Mouse (Mus musculus): ENCODE results near the gene Tnnt2. TPM values are rescaled to one million over a fixed set of nuclear protein-coding genes. Genes with fewer than 3 reads are reported as not detected.

Tnnt2 gene
- total RNA-seq, 2 experiments from 2014 or later = 1.4 to 1.6 TPM

DNA sequence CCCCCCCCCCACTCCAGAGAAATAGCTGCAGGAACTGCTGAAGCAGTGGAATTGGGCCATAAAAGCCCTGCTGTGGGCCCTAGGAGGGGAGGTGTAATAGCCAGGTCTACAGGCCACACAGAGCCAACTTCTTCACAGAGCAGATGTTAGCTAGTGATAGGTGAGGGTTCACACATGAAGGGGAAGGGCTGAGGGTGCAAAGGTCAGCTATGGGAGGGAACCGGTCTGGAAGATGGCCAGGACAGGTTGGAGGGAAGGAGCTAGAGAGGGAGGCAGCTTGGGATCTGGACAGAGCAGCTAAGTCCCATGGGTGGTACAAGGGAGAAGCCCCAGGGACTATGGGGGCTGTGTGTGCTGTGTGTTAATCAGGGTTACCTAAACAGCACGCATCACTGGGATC, 26.0 kb upstream of the Tnnt2 start:
- DNase-seq (ENCODE audit: low spot score in 2 of 2) = no peak
- H3K27ac ChIP-seq = no peak overlapping the region

DNA sequence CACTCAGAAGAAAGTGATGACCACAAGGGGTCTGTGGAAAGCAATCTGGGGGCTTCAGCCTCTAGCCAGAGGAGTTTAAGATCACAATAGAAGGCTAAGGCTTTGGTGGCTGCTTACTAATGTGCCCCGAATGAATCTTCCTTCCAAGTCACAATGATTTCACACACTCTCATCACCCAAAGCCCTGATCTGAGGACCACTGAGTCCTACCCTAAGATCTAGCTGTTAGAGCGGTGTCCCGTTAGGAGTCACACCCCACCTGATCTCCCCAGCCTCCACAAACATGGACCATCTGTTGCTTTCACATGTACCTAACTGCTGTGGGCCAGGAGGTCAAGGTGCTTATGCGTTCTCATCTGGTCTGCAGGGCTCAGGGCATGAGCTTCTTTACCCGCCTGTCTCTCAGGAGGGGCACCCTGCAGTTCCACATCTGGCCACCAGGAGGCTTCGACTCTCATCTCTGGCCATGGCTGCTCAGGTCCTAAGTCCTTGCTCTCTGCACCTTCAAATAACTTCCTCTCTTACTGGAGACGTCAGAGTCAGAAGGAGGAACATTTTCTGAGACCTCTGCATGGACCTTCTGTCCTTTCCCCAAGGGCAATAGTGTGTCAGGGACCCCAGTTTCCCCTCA, 25.0 kb upstream of the Tnnt2 start:
- peak; percentile 100 for TF ChIP-seq CTCF (conservative IDR thresholded peaks at IDR 0.05)
- H3K4me3 ChIP-seq = no peak overlapping the region
- peak; percentile 60 to 87 for DNase-seq (ENCODE audit: low spot score in 2 of 2)
- no peak overlapping the region for H3K27ac ChIP-seq

More for the DNA sequence above, 26.0 kb upstream of the Tnnt2 start:
- TF ChIP-seq CTCF (conservative IDR thresholded peaks at IDR 0.05) = no peak
- H3K4me3 ChIP-seq = no peak overlapping the region

DNA sequence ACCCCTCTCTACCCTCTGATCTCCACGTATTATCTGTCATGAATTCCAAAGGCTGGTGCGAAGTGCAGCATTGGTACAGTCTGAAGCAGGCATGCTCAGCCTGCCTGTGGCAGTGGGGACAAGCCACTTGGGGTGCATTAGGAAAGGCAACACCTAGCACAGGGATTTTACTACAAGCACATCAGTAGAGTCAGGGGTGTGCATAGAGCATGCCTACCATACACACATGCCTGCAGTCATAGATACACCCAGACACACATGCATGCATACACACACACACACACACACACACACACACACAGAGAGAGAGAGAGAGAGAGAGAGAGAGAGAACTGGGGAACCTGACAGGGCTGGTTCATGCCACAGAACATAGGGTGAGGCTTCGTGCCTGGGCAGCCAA, 23.9 kb upstream of the Tnnt2 start:
- TF ChIP-seq CTCF (conservative IDR thresholded peaks at IDR 0.05) = no peak
- DNase-seq (ENCODE audit: low spot score in 2 of 2) = no peak
- Histone ChIP-seq H3K4me3 (no peak overlapping the region), H3K27ac (no peak overlapping the region)

DNA sequence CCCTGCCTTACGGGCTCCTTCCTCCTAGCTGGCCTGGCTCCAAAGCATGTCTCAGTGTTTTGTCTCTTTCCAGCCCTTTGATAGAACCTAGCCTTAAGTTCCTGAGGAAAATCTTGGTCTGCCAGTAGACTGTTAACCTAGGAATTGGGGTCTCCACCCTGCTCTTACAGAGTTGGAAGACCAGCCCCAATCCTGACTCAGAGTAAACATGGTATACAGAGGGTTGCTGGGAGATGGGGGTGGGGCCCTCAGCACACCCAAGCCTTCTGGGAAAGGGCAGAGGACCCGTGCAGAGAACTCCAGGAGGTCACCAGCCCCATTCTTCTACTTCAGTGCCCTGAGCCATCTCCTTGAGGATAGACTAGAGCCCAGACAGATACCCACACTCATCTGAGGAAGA, 23.5 kb upstream of the Tnnt2 start:
- Histone ChIP-seq H3K4me3 (no peak overlapping the region), H3K27ac (no peak overlapping the region)
- no peak for DNase-seq (ENCODE audit: low spot score in 2 of 2)
- no peak for TF ChIP-seq CTCF (conservative IDR thresholded peaks at IDR 0.05)

DNA sequence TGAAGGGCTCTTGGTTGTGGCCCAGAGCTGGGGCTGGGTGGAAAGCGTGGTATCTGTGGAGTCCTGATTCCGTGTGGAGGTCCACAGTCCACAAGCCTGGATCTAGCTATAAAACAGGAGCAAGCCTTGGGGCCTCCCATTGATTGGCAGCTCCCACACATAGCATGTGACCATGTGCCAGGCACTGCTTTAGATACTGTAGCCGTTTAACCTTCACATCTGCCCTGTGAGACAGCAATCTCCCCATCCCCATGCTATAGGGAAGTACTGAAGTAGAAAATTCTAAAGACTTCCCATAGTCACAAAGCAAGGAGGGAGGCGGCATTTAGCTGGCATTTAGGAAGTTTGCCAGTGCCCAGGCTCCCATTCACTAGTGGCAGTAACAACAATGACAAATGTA, 23.1 kb upstream of the Tnnt2 start:
- no peak for TF ChIP-seq CTCF (conservative IDR thresholded peaks at IDR 0.05)
- no peak overlapping the region for H3K27ac ChIP-seq
- no peak for DNase-seq (ENCODE audit: low spot score in 2 of 2)
- H3K4me3 ChIP-seq = no peak overlapping the region

DNA sequence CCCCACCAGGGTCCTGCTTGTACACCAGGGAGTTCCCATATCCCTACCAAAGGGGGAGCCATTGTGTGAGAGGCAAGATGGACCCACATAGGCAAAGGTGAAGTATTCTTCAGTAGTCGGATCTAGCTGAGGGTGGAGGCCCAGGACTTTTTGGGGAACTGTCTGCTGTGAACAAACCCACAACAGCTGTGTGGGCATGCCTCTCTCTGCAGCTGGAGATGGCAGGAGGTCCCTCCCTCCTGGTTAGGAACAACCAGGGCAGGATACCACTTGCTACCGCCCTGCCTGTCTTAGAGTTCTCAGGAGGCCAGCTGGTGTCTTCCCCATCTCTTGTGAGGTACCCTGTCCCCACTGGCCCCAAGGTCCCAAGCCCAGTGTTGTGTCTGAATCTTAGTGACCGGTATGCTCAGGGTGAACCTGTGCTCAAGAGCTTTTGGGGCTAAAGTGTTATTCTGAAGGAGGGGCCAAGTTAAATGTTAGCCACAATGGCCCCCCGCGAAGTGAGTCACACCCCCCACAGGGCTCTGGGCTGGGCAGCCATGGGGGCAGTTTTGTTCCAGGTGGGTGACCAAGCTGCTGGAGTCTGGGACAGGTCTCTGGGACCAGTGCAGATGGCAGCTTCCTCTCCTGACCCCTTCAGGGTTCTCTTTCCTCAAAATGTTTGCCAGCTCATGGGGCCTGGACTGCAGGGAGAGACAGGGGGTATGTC, 22.3 kb upstream of the Tnnt2 start:
- no peak overlapping the region for H3K4me3 ChIP-seq
- no peak for DNase-seq (ENCODE audit: low spot score in 2 of 2)
- H3K27ac ChIP-seq = no peak overlapping the region
- no peak for TF ChIP-seq CTCF (conservative IDR thresholded peaks at IDR 0.05)

- no peak overlapping the region for H3K4me3 ChIP-seq
- TF ChIP-seq CTCF (conservative IDR thresholded peaks at IDR 0.05) = no peak
- no peak overlapping the region for H3K27ac ChIP-seq
- DNase-seq (ENCODE audit: low spot score in 2 of 2) = no peak
These were observed 21.6 kb upstream of the Tnnt2 start for GRCm38 (mm10) chr1:135814531-135814930.

- no peak for DNase-seq (ENCODE audit: low spot score in 2 of 2)
- no peak overlapping the region for H3K4me3 ChIP-seq
- TF ChIP-seq CTCF (conservative IDR thresholded peaks at IDR 0.05) = no peak
- H3K27ac ChIP-seq = no peak overlapping the region
These were observed 18.6 kb upstream of the Tnnt2 start for GRCm38 (mm10) chr1:135817595-135817994.

GRCm38 (mm10) chr1:135818481-135819086, 17.6 kb upstream of the Tnnt2 start, which contains the start of gene Lad1:
Lad1 (plus strand) TSS chr1:135818598.
- no peak for DNase-seq (ENCODE audit: low spot score in 2 of 2)

GRCm38 (mm10) chr1:135820071-135820470, 16.1 kb upstream of the Tnnt2 start:
- H3K4me3 ChIP-seq = no peak overlapping the region
- DNase-seq (ENCODE audit: low spot score in 2 of 2) = no peak
- no peak for TF ChIP-seq CTCF (conservative IDR thresholded peaks at IDR 0.05)
- no peak overlapping the region for H3K27ac ChIP-seq

More at GRCm38 (mm10) chr1:135818481-135819086, 17.6 kb upstream of the Tnnt2 start, which contains the start of gene Lad1:
- peak within 1 kb of the TSS; percentile 45 for H3K4me3 ChIP-seq
- TF ChIP-seq CTCF (conservative IDR thresholded peaks at IDR 0.05) = no peak
- no peak within 1 kb of the TSS for H3K27ac ChIP-seq

- Histone ChIP-seq H3K4me3 (no peak overlapping the region), H3K27ac (no peak overlapping the region)
- TF ChIP-seq CTCF (conservative IDR thresholded peaks at IDR 0.05) = no peak
- no peak for DNase-seq (ENCODE audit: low spot score in 2 of 2)
These were observed 15.3 kb upstream of the Tnnt2 start for GRCm38 (mm10) chr1:135820736-135821364.

- Histone ChIP-seq H3K27ac (no peak overlapping the region), H3K4me3 (no peak overlapping the region)
- no peak for TF ChIP-seq CTCF (conservative IDR thresholded peaks at IDR 0.05)
- DNase-seq (ENCODE audit: low spot score in 2 of 2) = no peak
These were observed 14.4 kb upstream of the Tnnt2 start for GRCm38 (mm10) chr1:135821780-135822179.

DNA sequence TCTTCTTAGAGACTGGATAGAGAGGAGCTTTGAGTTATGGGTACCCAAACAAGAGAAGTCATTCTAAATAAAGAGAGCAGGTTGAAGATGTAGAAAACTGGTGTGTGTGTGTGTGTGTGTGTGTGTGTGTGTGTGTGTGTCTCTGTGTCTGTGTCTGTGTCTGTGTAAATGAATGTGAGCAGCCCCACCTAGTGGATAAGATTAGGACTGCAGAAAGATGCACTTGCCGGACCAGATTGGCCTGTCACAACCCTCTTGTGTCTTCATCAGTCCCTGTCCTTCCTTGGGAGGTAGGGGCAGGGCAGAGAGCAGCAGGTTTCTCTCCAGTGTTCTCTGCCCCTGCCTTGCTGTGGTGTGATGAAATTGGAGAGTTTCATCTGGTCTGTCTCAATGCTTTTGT, 7.2 kb upstream of the Tnnt2 start:
- Histone ChIP-seq H3K27ac (no peak overlapping the region), H3K4me3 (no peak overlapping the region)
- DNase-seq (ENCODE audit: low spot score in 2 of 2) = peak in 1 of 2 experiments; percentile 61
- TF ChIP-seq CTCF (conservative IDR thresholded peaks at IDR 0.05) = peak; percentile 68

Data from layer of hippocampus, adult 2 months (tissue).